Mouse (Mus musculus): ENCODE measurements around the gene Mms19.
"Not testable (repeated sequence)": the region's sequence is repeated elsewhere in the genome, so short reads cannot be mapped to it uniquely, and the experiment has no call there.

Gene Mms19

DNA sequence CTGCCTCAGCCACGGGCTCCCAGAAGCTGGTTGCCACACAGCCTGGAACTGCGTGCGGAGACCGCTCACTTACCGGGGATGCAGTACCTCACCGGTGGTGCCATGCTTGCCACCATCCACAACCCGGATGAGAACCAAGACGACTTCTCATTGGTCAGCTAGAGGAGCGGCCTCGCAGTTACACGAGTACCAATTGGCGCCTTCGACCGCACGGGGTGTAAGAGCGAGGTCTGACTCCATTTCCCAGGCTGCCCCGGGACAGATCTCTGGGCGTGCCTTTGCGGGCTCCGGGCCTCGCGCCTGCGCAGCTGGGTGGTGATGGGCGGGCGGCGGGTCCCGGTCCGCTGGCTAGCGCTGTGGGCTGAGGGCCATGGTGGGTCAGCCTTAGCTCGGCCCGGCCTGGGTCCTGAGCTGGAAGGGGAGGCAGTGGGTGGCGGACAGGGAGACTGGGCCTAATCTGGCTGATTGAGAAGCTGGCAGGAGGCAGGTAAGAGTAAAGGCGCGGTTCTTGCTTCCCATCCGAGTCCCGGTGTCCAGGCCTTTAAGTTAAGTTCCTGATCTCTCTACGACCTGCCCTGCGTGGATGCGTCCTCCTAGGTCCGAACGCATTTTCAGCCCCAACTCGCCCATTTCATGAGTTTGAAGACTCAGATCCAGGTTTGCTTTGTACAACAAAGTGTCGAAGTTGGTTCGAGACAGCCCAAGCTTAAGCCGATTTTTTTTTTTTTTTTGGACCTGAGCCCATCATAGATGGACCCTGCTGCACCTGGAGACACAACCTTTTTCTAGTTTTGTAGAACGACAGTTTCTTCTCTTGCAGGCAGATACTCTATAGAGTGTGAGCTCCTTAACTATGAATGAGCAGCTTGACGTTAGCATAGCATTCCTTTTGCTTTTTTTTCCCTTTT lies 47.5 kb downstream of the Mms19 start, which contains the start of the genes Exosc1 and Zdhhc16:
Exosc1 (minus strand) TSS at position 245 of the 908 bp plus-strand sequence.
Zdhhc16 (plus strand) TSS at position 302 of the 908 bp plus-strand sequence.
- peak; percentile 98 to 99 for DNase-seq (ENCODE audit: low spot score in 2 of 2)

GRCm38 (mm10) chr19:41932686-41933085 lies 48.3 kb downstream of the Mms19 start:
- DNase-seq (ENCODE audit: low spot score in 2 of 2): peak in 1 of 2 experiments; percentile 24

DNA sequence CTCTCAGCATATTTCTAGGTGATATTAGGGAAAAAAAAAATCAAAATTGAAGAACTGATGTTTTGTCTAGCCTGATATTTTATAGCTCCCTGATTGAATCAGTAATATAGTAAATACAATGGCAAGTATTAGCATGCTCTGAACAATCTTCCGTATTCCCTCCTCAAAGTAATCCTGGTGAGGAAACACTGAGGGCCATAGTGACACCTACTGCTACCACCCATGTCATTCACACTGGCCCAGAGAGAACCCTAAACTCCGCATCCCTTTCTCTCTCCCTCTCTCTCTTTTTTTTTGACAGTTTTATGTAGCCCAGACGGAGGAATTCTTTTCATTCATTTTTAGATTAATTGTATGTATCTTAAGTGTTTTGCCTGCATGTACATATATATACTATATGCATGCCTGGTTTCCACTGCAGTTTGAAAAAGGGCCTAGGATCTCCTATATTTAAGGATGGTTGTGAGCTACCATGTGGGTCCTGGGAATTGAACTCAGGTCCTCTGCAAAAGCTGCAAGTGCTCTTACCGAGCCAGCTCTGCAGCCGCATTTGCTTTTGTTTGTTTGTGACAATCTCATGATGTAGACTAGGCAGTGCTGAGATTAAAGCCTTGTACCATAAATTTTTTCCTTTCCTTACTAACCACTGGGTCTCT lies 60.4 kb downstream of the Mms19 start:
- DNase-seq (ENCODE audit: low spot score in 2 of 2): no peak

DNA sequence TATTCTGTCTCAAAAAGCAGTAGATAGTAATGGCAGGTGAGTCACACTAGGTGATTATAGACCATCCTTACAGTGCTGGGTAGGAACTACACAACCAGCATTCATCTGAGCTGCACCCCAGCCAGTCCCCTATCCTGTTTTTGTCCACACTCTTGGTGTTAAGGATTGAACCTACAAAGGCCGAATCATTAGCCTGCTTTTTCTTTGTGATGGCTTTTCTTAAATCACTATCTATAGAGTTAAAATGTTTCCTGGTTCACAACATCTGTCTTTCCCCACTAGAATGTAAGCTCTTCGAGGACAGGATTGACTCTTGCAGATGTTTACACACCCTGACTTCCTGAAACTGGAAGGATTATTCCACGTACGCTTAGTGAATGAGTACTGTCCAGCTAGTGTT lies 61.5 kb downstream of the Mms19 start:
- DNase-seq (ENCODE audit: low spot score in 2 of 2): no peak

DNA sequence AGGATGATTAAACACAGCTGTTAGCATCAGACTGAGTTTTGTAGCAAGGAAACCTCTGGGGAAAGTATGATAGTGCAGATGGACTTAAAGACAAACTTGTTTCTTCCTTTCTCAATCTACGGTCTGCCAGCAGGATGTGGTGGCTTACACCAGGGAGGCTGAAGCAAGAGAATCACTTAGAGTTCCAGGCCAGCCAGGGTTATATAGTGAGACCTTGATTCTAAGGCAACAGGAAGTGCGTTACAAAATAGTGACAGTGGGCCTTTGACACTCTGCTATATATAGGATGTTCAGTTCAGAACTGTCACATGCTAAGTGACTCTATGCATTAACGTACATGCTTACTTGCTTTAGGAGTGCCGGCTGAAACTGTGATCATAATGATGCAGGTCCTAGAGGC lies 64.1 kb downstream of the Mms19 start:
- no peak for DNase-seq (ENCODE audit: low spot score in 2 of 2)

DNA sequence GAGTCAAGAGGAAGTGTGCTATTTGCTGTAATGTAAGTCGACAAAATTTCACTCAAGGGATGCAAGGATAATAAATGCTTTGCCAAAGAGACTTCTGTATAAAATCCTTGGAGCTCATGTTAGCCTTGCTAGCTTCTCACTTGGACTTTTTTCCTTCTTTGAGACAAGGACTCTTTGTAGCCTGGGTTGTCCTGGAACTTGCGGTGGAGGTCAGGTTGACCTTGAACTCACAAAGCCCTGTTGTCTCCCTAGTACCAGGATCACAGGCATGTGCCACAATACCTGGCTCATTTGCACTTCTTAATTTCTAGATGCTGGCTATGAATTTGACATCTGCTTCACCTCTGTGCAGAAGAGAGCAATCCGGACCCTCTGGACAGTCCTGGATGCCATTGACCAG lies 65.7 kb downstream of the Mms19 start:
- no peak for DNase-seq (ENCODE audit: low spot score in 2 of 2)

DNA sequence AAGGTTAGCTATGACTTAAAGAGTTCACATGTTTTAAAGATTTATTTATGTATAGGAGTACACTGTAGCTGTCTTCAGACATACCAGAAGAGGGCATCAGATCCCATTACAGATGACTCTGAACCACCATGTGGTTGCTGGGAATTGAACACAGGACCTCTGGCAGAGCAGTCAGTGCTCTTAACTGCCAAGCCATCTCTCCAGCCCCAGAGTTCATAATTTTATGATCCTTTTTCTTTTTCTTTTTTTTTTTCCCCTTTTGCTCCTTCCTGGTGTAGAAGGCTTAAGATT lies 66.4 kb downstream of the Mms19 start:
- not testable (repeated sequence) for DNase-seq (ENCODE audit: low spot score in 2 of 2)

DNA sequence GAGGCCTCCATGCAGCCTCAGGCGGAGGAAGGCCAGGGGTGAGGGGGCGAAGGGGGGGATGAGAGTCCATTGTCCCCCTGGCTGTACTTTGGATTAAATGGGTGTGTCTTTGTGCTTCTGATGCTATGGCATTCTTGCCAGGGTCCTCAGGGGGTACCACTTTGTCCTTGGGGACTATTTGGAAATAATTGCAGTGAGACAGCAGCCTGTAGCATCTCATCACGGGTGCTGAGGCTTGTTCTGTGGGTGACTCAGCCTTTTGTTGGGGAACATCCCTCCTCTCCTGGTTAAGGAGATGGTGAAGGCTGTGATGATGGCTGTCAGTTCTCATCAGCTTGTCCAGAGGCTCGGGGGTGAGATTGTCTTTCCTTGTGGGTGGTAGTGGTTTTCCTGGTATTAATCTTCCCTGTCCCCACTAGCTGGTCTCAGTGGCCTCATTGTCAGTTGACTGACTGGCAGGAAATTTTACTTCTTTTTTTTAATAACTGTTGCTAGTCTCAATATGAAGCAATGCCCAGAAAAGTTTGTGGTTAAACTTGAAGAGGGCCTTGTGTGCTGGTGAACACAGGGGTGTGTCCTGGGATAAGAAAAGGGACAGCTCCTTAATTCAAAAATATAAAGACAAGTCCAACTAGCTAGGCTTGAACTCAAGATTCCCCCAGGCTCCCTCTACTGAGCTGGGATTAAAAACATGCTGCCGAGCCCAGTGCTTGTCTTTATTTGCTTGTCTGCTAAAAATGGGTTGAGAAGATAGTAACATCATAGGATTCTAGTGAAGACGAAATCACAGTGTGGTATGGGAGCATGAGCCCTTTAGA lies 67.0 kb downstream of the Mms19 start:
- no peak for DNase-seq (ENCODE audit: low spot score in 2 of 2)

- DNase-seq (ENCODE audit: low spot score in 2 of 2): peak in 1 of 2 experiments; percentile 48
These were observed 68.6 kb downstream of the Mms19 start for GRCm38 (mm10) chr19:41912121-41913080.

DNA sequence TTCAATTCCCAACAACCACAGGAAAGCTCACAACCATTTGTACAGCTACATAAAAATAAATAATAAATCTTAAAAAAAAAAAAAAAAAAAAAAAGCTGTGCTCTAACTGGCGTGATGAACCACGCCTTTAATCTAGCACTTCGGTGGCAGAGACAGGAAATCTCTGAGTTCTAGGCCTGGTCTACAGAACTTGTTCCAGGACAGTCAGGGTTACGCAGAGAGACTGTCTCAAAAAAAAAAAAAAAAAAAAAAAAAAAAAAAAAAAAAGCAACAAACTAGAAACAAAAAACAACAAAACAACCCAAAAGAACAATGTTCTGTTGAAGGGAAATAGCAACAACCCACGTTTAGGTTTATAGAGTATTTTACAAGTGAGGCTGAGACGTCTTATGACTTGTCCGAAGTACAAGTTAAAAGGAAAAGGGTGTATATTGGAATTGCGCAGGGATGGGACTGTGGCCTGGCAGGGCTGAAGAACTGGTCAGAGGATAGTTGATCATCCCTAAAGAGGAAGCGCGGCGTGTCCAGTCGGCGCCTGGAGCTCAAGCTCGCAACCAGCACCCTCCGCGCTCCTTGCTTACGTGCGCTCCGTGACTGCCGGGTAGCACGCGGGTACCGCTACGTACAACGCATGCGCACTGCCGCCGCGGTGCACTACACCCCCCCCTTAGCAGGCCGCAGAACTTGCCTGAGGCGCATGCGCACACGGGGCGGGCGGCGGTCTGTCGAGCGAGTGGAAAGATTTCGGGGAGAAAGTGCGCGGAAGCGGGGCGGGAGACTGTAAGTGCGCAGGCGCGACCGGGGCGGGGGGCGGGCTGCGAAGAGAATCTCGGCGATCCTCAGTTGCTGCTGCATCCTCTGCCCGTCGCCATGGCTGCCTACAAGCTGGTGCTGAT lies 69.5 kb downstream of the Mms19 start, which contains the start of gene Pgam1:
Pgam1 (plus strand) TSS at position 746 of the 896 bp plus-strand sequence.
- peak; percentile 93 to 95 for DNase-seq (ENCODE audit: low spot score in 2 of 2)

- no peak for DNase-seq (ENCODE audit: low spot score in 2 of 2)
These were observed 70.6 kb downstream of the Mms19 start for GRCm38 (mm10) chr19:41910396-41910795.

DNA sequence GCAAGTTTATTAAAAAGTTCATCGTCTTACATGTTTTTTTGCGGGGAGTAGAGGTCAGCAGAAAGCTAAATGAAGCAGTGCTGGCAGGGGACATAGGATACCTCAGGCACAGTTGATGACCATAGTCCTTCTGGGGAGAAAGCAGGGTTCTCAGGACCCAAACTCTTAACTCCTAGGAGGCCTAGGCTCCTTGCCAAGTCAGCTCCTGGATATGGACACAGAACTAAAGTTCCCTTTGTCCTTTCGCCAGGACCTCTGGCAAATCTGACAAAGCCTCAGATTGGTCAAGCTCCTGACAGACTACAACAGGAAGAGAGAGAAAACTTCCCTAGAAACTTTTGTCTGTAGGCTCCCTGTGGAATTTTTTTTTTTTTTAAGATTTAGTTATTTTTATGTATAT lies 72.2 kb downstream of the Mms19 start:
- DNase-seq (ENCODE audit: low spot score in 2 of 2): no peak

DNA sequence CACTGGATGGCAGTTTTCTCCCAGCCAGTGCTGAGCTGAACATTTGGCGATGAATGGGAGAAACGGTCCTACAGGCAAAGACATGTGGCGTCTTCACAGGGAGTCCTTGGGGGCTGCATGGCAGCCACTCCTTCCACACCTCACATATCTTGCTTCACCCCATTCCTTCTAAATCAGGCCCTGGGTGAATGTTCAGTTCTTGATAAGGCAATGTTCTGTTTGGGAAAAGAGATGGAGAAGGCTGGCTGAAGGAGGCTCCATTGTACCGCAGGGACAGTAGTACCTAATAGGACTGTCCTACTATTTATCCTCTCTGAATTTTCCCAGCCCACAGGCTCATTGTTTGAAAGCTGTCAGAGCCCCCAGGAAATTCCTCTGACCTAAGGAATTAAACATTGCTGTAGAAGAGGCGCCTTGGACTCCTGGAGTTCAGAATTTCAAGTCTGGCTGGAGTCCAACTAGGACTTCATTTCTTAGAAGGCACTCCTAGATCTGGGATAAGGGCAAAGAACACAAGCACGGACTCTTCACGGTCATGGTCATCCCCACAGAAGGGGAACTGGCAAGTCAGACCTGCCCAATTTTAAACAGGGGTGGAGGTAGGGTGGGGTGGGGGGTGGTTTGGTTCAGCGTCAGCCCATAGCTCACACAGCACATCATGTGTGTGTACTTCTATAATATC lies 73.7 kb downstream of the Mms19 start:
- no peak for DNase-seq (ENCODE audit: low spot score in 2 of 2)

GRCm38 (mm10) chr19:41906311-41907078 lies 74.5 kb downstream of the Mms19 start:
- DNase-seq (ENCODE audit: low spot score in 2 of 2): no peak

GRCm38 (mm10) chr19:41905246-41905645 lies 75.7 kb downstream of the Mms19 start:
- DNase-seq (ENCODE audit: low spot score in 2 of 2): no peak

DNA sequence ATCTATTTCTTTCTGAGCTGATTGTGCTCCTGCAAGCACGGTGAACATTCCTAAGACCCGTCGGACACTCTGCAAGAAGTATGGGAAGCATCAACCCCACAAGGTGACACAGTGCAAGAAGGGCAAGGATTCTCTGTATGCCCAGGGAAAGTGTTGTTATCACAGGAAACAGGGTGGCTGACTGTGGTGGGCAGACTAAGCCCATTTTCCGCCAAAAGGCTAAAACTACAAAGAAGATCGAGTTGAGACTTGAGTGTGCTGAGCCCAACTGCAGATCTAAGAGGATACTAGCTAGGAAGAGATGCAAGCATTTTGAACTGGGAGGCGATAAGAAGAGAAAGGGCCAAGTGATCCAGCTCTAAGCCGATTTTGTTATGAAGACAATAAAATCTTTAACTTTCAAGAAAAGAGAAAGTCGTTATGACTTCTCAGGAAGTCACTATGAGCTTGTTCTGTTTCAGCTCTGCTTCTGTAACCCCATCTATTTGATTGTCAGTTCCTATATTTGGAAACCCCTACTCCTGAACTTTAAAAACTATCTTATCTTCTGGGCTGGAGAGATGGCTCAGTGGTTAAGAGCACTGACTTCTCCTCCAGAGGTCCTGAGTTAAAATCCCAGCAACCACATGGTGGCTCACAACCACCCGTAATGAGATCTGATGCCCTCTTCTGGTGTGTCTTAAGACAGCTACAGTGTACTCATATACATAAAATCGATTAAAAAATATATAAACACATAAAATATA lies 77.9 kb downstream of the Mms19 start:
- DNase-seq (ENCODE audit: low spot score in 2 of 2): no peak

DNA sequence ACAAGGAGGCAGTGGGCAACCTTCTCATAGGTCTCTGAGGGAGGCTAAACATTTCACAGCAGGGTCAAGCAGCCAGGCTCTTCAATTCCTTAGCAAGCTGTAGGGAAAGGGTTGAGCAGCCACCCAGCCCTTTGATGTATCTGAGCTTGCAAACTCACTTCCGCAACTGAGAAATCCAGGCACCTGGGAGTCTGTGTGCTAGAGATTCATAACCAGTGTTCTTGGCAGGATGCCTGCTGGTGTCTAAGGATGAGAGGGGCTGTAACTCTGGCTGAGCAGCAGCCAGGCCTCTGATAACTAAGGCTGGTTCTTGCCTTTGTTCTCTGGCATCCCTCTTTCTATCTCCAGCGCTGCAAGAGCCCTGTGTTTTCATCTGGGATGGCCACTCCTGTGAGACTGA lies 79.3 kb downstream of the Mms19 start:
- DNase-seq (ENCODE audit: low spot score in 2 of 2): no peak
